Mouse (Mus musculus): ENCODE measurements around the gene Ube2v1. TPM values are rescaled to one million over a fixed set of nuclear protein-coding genes. Genes with fewer than 3 reads are reported as not detected.

The Ube2v1 gene
- polyA plus RNA-seq, 1 experiment from 2014 or later, result 281 TPM

DNA sequence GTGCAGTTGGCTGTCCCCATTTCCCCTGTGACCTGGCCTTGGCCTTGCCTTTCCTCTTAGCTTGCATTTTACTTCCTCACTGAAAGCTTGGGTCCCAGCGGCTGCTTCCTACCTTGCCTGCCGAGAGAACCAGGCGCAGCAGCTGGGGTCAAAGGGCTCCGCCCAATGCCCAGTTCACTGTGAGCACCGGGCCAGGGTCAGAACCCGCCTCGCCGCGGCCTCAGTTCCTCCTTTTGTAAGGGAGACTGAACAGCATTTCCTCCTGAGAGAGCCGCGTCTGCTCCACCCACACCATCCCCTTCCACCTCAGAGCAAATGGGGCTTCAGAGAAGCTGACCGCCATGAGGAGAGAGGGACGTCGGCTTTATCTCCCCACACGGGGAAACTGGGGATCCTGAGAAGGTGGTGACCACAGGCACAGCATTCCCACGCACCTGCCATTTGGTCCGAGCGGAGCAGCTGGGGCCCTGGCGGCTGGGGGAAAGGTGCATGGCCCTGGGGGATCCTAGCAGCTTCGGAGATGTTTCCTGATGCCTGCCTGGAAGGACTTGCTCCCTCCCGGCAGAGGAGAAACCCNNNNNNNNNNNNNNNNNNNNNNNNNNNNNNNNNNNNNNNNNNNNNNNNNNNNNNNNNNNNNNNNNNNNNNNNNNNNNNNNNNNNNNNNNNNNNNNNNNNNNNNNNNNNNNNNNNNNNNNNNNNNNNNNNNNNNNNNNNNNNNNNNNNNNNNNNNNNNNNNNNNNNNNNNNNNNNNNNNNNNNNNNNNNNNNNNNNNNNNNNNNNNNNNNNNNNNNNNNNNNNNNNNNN lies 42.9 kb downstream of the Ube2v1 start:
- no peaks in the 10 kb centered on the region for H3K36me3 ChIP-seq (ENCODE audit: control insufficient read depth, insufficient read depth)
- WGBS, result 15% methylated on average over 21 of the region's 21 CpGs
- H3K4me3 ChIP-seq (replicated peaks; ENCODE audit: low read length), result no peak overlapping the region
- H3K4me2 ChIP-seq (ENCODE audit: low read length), result no peak overlapping the region
- no peak overlapping the region for H3K27ac ChIP-seq (ENCODE audit: low read length)
- H3K27me3 ChIP-seq (replicated peaks; ENCODE audit: control insufficient read depth, insufficient read depth, low read length), result 0 out of 2 replicates have a peak, but pooled peaks cover 2% of the 10 kb centered on the region
- no peaks in the 10 kb centered on the region for H3K4me1 ChIP-seq (replicated peaks; ENCODE audit: control insufficient read depth, insufficient read depth, low read length)
- 0 out of 2 replicates have a peak overlapping the region, but pooled peaks have one; percentile 13 for H3K9ac ChIP-seq (replicated peaks; ENCODE audit: low read depth, low read length)
- H3K9me3 ChIP-seq (ENCODE audit: control insufficient read depth, low read length), result no peaks in the 10 kb centered on the region
- no peak for ATAC-seq

DNA sequence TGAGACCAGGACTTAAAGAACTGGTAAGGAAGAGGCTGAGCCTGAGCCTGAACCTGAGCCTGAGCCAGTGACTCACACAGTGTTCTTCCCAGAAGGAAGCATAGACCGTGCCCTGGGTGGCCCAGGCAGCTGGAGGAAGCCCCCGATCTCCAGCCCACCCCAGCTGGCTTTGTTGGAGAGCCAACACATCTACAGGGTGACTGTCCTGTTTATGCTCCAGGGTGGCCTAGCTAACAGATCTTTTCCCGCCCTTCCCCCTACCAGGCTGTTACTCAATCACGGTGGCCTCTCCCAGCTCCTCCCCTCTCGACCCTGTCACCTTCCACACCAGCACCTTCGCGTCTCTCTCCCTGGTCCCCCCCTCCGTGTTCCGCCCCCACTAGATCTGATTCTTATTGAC lies 44.9 kb downstream of the Ube2v1 start:
- H3K4me2 ChIP-seq (ENCODE audit: low read length), result no peak overlapping the region
- no peak overlapping the region for H3K4me3 ChIP-seq (replicated peaks; ENCODE audit: low read length)
- no peaks in the 10 kb centered on the region for H3K9me3 ChIP-seq (ENCODE audit: control insufficient read depth, low read length)
- H3K4me1 ChIP-seq (replicated peaks; ENCODE audit: control insufficient read depth, insufficient read depth, low read length), result no peaks in the 10 kb centered on the region
- H3K27me3 ChIP-seq (replicated peaks; ENCODE audit: control insufficient read depth, insufficient read depth, low read length), result 0 out of 2 replicates have a peak, but pooled peaks cover 2% of the 10 kb centered on the region
- H3K9ac ChIP-seq (replicated peaks; ENCODE audit: low read depth, low read length), result no peak overlapping the region
- H3K36me3 ChIP-seq (ENCODE audit: control insufficient read depth, insufficient read depth), result no peaks in the 10 kb centered on the region
- 32% methylated on average over 9 of the region's 9 CpGs for WGBS
- H3K27ac ChIP-seq (ENCODE audit: low read length), result no peak overlapping the region
- ATAC-seq, result no peak

DNA sequence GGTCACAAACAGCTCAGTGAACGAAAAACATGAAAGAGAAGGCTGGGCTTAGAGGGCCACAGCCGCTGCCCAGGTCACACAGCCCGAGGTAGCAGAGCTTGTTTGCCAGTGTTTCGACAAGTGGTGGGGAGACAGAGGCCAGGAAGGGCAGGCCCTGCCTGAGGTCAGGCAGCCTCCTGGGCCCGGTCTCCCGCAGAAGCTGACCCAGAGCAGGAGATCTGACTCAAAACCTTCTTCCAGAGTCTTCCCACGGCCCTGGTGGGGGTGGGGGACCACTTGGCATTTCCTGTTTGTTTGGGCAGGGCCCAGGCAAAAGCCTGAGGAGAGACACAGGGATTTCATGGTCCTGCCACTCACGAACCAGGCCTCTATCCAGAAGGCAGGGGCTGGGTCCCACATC lies 45.9 kb downstream of the Ube2v1 start:
- no peak overlapping the region for H3K4me3 ChIP-seq (replicated peaks; ENCODE audit: low read length)
- no peak overlapping the region for H3K9ac ChIP-seq (replicated peaks; ENCODE audit: low read depth, low read length)
- no peaks in the 10 kb centered on the region for H3K36me3 ChIP-seq (ENCODE audit: control insufficient read depth, insufficient read depth)
- H3K9me3 ChIP-seq (ENCODE audit: control insufficient read depth, low read length), result no peaks in the 10 kb centered on the region
- no peak overlapping the region for H3K27ac ChIP-seq (ENCODE audit: low read length)
- no peaks in the 10 kb centered on the region for H3K4me1 ChIP-seq (replicated peaks; ENCODE audit: control insufficient read depth, insufficient read depth, low read length)
- H3K27me3 ChIP-seq (replicated peaks; ENCODE audit: control insufficient read depth, insufficient read depth, low read length), result 0 out of 2 replicates have a peak, but pooled peaks cover 2% of the 10 kb centered on the region
- ATAC-seq, result no peak
- no peak overlapping the region for H3K4me2 ChIP-seq (ENCODE audit: low read length)
- 30% methylated on average over 8 of the region's 8 CpGs for WGBS

GRCm38 (mm10) chr2:167585273-167585672 lies 46.6 kb downstream of the Ube2v1 start:
- Histone ChIP-seq H3K27ac (ENCODE audit: low read length) (no peak overlapping the region), H3K27me3 (replicated peaks; ENCODE audit: control insufficient read depth, insufficient read depth, low read length) (0 out of 2 replicates have a peak, but pooled peaks cover 2% of the 10 kb centered on the region), H3K4me1 (replicated peaks; ENCODE audit: control insufficient read depth, insufficient read depth, low read length) (no peaks in the 10 kb centered on the region), H3K9me3 (ENCODE audit: control insufficient read depth, low read length) (no peaks in the 10 kb centered on the region), H3K4me2 (ENCODE audit: low read length) (no peak overlapping the region), H3K9ac (replicated peaks; ENCODE audit: low read depth, low read length) (no peak overlapping the region), H3K36me3 (ENCODE audit: control insufficient read depth, insufficient read depth) (no peaks in the 10 kb centered on the region), H3K4me3 (replicated peaks; ENCODE audit: low read length) (no peak overlapping the region)
- WGBS, result 91% methylated on average over 2 of the region's 2 CpGs
- ATAC-seq, result no peak

GRCm38 (mm10) chr2:167583161-167583952 lies 48.5 kb downstream of the Ube2v1 start:
- H3K4me1 ChIP-seq (replicated peaks; ENCODE audit: control insufficient read depth, insufficient read depth, low read length), result no peaks in the 10 kb centered on the region
- WGBS, result 51% methylated on average over 10 of the region's 10 CpGs
- H3K9me3 ChIP-seq (ENCODE audit: control insufficient read depth, low read length), result no peaks in the 10 kb centered on the region
- no peaks in the 10 kb centered on the region for H3K36me3 ChIP-seq (ENCODE audit: control insufficient read depth, insufficient read depth)
- no peak overlapping the region for H3K27ac ChIP-seq (ENCODE audit: low read length)
- no peak for ATAC-seq
- no peak overlapping the region for H3K4me3 ChIP-seq (replicated peaks; ENCODE audit: low read length)
- H3K4me2 ChIP-seq (ENCODE audit: low read length), result no peak overlapping the region
- H3K9ac ChIP-seq (replicated peaks; ENCODE audit: low read depth, low read length), result no peak overlapping the region
- H3K27me3 ChIP-seq (replicated peaks; ENCODE audit: control insufficient read depth, insufficient read depth, low read length), result no peaks in the 10 kb centered on the region

DNA sequence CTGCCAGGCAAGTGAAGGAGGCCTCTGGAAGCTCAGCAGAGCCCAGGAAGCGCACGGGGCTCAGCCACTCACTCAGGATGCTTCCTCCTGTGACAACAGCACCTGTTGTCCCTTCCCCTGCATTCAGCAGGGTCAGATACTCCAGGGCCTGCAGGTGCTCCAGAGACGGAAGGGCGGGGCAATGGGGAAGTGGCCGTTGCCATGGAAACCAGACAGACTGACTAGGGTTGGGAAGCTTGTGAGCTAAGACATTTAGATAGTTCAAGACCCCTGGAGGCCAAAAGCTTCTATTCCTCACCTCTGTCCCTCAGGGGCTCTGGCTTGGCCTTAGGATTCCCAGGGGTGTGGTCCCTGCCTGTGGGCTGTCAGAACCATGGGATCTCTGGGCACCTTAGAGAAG lies 53.4 kb downstream of the Ube2v1 start:
- Histone ChIP-seq H3K9me3 (ENCODE audit: control insufficient read depth, low read length) (no peaks in the 10 kb centered on the region), H3K9ac (replicated peaks; ENCODE audit: low read depth, low read length) (no peak overlapping the region), H3K4me1 (replicated peaks; ENCODE audit: control insufficient read depth, insufficient read depth, low read length) (no peaks in the 10 kb centered on the region), H3K4me3 (replicated peaks; ENCODE audit: low read length) (no peak overlapping the region), H3K27ac (ENCODE audit: low read length) (no peak overlapping the region), H3K36me3 (ENCODE audit: control insufficient read depth, insufficient read depth) (no peaks in the 10 kb centered on the region), H3K27me3 (replicated peaks; ENCODE audit: control insufficient read depth, insufficient read depth, low read length) (no peaks in the 10 kb centered on the region), H3K4me2 (ENCODE audit: low read length) (no peak overlapping the region)
- no peak for ATAC-seq
- WGBS, result 28% methylated on average over 5 of the region's 5 CpGs

DNA sequence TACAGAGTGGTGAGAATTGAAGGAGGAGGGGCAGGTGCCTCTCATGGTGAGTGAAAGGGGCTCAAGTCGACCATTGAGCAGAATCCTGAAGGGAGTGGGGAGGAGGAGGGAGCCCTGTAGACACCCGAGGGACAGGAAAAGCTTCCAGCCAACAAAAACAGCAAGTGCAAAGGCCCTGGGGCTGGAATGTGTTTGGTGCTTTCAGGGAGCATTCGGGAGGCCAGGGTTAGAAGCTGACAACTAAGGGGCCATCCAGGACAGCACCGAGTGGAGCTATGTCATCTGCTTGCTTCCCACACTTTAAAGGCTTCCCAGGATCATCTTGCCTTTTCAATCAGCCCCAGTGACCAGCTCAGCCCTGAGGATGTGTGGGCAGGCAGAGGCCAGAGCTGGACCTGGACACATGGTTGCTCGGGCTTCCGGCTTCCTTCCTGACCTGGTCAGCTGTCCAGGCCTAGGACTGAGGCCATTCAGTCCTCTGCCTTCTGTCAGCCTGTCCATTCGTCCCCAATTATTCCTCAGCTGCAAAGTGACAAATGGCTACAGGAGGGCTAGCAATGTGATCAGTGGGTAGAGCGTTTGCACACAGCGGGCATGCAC lies 54.6 kb downstream of the Ube2v1 start:
- H3K9ac ChIP-seq (replicated peaks; ENCODE audit: low read depth, low read length), result no peak overlapping the region
- H3K27ac ChIP-seq (ENCODE audit: low read length), result no peak overlapping the region
- WGBS, result 67% methylated on average over 9 of the region's 9 CpGs
- H3K27me3 ChIP-seq (replicated peaks; ENCODE audit: control insufficient read depth, insufficient read depth, low read length), result no peaks in the 10 kb centered on the region
- H3K4me3 ChIP-seq (replicated peaks; ENCODE audit: low read length), result no peak overlapping the region
- no peak overlapping the region for H3K4me2 ChIP-seq (ENCODE audit: low read length)
- ATAC-seq, result no peak
- no peaks in the 10 kb centered on the region for H3K9me3 ChIP-seq (ENCODE audit: control insufficient read depth, low read length)
- no peaks in the 10 kb centered on the region for H3K36me3 ChIP-seq (ENCODE audit: control insufficient read depth, insufficient read depth)
- H3K4me1 ChIP-seq (replicated peaks; ENCODE audit: control insufficient read depth, insufficient read depth, low read length), result no peaks in the 10 kb centered on the region

DNA sequence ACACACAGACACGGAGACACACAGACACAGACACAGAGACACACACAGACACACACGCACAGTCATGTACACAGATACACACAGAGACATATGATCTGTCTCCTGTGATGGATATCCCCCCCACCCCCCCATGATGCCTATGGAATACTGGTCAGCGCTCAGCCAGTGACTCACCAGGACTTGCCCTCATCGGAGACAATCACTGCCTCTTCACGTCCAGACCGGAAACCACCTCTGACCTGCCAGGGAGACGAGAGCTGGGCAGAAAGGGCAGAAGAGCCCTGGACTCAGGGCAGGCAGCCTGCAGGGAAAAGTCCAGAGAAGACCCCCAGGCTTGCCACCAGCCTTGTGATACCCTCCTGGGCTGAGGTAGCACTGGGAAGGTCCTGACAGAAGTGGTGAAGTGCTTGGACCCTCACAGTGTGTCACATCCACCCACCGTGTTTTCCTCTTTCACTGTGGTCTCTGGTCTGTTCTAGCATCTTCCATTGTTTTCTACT lies 55.7 kb downstream of the Ube2v1 start:
- Histone ChIP-seq H3K27me3 (replicated peaks; ENCODE audit: control insufficient read depth, insufficient read depth, low read length) (no peaks in the 10 kb centered on the region), H3K27ac (ENCODE audit: low read length) (no peak overlapping the region), H3K9ac (replicated peaks; ENCODE audit: low read depth, low read length) (no peak overlapping the region), H3K4me3 (replicated peaks; ENCODE audit: low read length) (no peak overlapping the region), H3K4me2 (ENCODE audit: low read length) (no peak overlapping the region), H3K36me3 (ENCODE audit: control insufficient read depth, insufficient read depth) (no peaks in the 10 kb centered on the region), H3K4me1 (replicated peaks; ENCODE audit: control insufficient read depth, insufficient read depth, low read length) (no peaks in the 10 kb centered on the region), H3K9me3 (ENCODE audit: control insufficient read depth, low read length) (no peaks in the 10 kb centered on the region)
- ATAC-seq, result no peak
- 90% methylated on average over 8 of the region's 8 CpGs for WGBS

- Histone ChIP-seq H3K36me3 (ENCODE audit: control insufficient read depth, insufficient read depth) (no peaks in the 10 kb centered on the region), H3K27ac (ENCODE audit: low read length) (no peak overlapping the region), H3K27me3 (replicated peaks; ENCODE audit: control insufficient read depth, insufficient read depth, low read length) (no peaks in the 10 kb centered on the region), H3K9me3 (ENCODE audit: control insufficient read depth, low read length) (no peaks in the 10 kb centered on the region), H3K4me1 (replicated peaks; ENCODE audit: control insufficient read depth, insufficient read depth, low read length) (no peaks in the 10 kb centered on the region), H3K4me2 (ENCODE audit: low read length) (no peak overlapping the region), H3K9ac (replicated peaks; ENCODE audit: low read depth, low read length) (no peak overlapping the region), H3K4me3 (replicated peaks; ENCODE audit: low read length) (no peak overlapping the region)
- 84% methylated on average over 7 of the region's 7 CpGs for WGBS
- no peak for ATAC-seq
Observed at GRCm38 (mm10) chr2:167575581-167575980, 56.3 kb downstream of the Ube2v1 start.
